Mouse (Mus musculus) E14TG2a.4 (cell line): ENCODE measurements at regions not wholly inside any gene's neighbourhood (a gene's known extent, or its start where the extent isn't known, plus 50 kb on each side); places are given as distances from the start of the nearest gene placed in this dataset.

Source experiments
- CTCF ChIP-seq: conservative IDR thresholded peaks from 2 replicates; pipeline ENCODE4 v1.5.1; 2014; ENCODE audit warnings: low read length
- NANOG ChIP-seq: IDR thresholded peaks from 2 replicates; pipeline ENCODE4 v1.6.1; 2014; ENCODE audit warnings: borderline replicate concordance, low read length, mixed read lengths
- POU5F1 ChIP-seq: IDR thresholded peaks from 2 replicates; pipeline ENCODE4 v1.6.1; 2014; ENCODE audit warnings: low read length, borderline replicate concordance

DNA sequence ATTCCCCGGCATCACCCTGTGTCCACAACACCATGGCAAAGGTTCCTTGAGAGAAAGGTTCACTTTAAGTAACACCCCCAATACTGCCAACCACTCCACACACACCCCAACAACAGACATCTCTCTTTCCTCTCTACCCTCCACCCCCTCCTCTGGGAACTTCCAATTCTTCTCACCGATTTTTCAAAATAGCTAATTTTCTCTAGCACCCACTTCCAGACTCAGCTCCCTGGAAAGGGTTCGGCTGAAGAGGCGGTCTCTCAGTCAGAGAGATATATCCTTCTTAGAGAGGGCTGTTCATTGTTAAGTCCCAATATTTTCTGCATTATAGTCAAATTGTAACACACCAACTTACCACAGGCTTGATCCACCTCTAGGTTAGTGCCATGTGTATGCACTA lies 50.5 kb upstream of the Ssx2ip start:
- TF ChIP-seq CTCF (no peak), POU5F1 (no peak), NANOG (no peak)
